Mouse (Mus musculus) spleen, adult 2 months (tissue): ENCODE results near the gene Vps50.

Experiments used
- CTCF ChIP-seq: fragments of 200-500 bp; IDR thresholded peaks from 2 replicates; pipeline ENCODE4 v1.5.1; 2011; ENCODE audit warnings: mild to moderate bottlenecking, inconsistent platforms; ENCODE audit not compliant: insufficient read depth, insufficient read length, insufficient replicate concordance; ENCODE audit errors: extremely low read depth
- POLR2A ChIP-seq: fragments of 200-500 bp; IDR thresholded peaks from 2 replicates; pipeline ENCODE4 v1.6.1; 2011; ENCODE audit warnings: low read depth, low read length, inconsistent platforms

DNA sequence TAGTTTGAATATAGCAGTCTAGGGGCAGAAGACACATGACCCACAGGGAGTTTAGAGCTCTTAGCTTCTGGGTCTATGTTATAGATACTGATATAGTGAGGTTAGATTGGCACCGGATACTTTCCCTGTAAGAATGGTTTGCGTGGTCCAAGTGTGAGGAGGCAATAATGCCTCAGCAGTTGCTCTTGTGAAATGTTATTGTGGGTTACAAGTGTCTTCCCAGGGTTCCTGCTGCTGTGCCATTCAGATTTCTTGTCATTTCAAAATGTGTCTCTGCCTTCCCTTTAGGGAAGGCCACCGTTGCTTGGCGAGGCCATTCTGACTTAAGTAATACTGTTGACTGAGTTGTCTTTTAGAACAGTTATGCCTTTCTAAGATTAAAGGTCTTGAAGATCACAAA is 66.8 kb downstream of the Vps50 start:
- TF ChIP-seq CTCF (no peak), POLR2A (no peak)
